Mouse (Mus musculus): ENCODE data around the gene Gm5891. TPM values are rescaled to one million over a fixed set of nuclear protein-coding genes. Genes with fewer than 3 reads are reported as not detected.

The Gm5891 gene
- not detected in 2 replicates for polyA plus RNA-seq (2012; rRNA removed)

DNA sequence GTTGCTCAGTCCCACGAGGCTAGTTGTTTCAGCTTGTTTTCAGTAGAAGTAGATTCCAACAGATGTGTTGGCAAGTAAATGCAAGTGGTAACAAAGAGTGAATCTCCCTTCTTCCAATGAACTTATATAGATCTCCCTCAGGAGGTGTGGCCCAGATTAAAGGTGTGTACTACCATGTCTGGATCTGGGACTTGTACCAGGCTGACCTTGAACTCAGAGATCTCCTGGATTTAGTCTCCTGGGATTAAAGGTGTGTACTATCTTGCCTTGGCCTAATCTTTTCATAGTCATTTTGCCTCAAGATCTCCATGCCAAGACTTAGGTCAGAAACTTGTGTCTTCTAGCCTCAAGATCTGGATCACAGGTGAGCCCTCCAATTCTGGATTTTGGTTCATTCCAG lies at the start of gene Gm5891:
Gene Gm5891, minus strand, starts transcription at position 101 of the 400 bp plus-strand sequence.

Other genes starting within 250 kb of the Gm5891 start
- gene Gm4175, start 159.8 kb downstream of the Gm5891 start, polyA plus RNA-seq (2012; rRNA removed) = not detected in 2 replicates
- gene Gm4177, start 124.6 kb downstream of the Gm5891 start, polyA plus RNA-seq (2012; rRNA removed) = not detected in 2 replicates
- gene Vmn1r135, start 88.9 kb downstream of the Gm5891 start, polyA plus RNA-seq (2012; rRNA removed) = not detected in 2 replicates
- gene Gm5725, start 77.0 kb downstream of the Gm5891 start, polyA plus RNA-seq (2012; rRNA removed) = not detected in 2 replicates
- gene Vmn1r137, start 73.3 kb upstream of the Gm5891 start, polyA plus RNA-seq (2012; rRNA removed) = not detected in 2 replicates
- gene Vmn1r138, start 107.6 kb upstream of the Gm5891 start, polyA plus RNA-seq (2012; rRNA removed) = not detected in 2 replicates
- gene Gm6176, start 135.0 kb upstream of the Gm5891 start, polyA plus RNA-seq (2012; rRNA removed) = not detected in 2 replicates
- gene Vmn1r139, start 147.8 kb upstream of the Gm5891 start, polyA plus RNA-seq (2012; rRNA removed) = not detected in 2 replicates
- gene Gm16451, start 197.0 kb upstream of the Gm5891 start, polyA plus RNA-seq (2012; rRNA removed) = not detected in 2 replicates
- gene Gm10666, start 213.4 kb upstream of the Gm5891 start, polyA plus RNA-seq (2012; rRNA removed) = not detected in 2 replicates
- gene Vmn1r142, start 242.7 kb upstream of the Gm5891 start, polyA plus RNA-seq (2012; rRNA removed) = not detected in 2 replicates